Mouse (Mus musculus) ES-E14 (cell line): ENCODE measurements at regions not wholly inside any gene's neighbourhood (a gene's known extent, or its start where the extent isn't known, plus 50 kb on each side); places are given as distances from the start of the nearest gene placed in this dataset.

ENCODE experiments used
- CHD2 ChIP-seq: IDR thresholded peaks from 2 replicates; pipeline ENCODE4 v1.6.1; 2014; ENCODE audit warnings: mild to moderate bottlenecking, low read depth, low read length, inconsistent platforms
- MAFK ChIP-seq: IDR thresholded peaks from 2 replicates; pipeline ENCODE4 v1.6.1; 2014; ENCODE audit warnings: mild to moderate bottlenecking, low read depth, low read length, inconsistent platforms; ENCODE audit not compliant: insufficient read depth
- ZNF384 ChIP-seq: IDR thresholded peaks from 2 replicates; pipeline ENCODE4 v1.6.1; 2012; ENCODE audit warnings: low read depth, low read length, inconsistent platforms

DNA sequence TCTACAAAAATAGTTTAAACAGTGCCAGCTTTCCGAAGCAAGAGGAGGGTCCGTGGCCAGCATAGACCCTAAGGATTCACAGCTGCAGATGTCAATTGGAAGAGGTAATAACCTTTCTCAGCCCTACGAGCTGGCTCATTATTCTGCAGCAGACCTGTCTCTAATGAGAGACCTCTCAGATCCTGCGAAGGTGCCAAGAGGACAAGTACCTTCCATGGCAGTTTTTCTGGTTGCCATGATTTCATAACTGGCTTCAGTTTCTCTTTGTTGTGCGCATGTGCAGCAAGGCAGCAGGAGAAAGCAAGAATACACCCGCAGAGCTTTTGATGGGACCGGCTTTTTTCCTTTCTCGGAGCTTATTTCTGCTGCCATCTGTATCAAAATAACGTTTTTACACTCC is 81.4 kb downstream of the Csl start:
- no peak for TF ChIP-seq ZNF384
- TF ChIP-seq MAFK, result no peak
- no peak for TF ChIP-seq CHD2
